Mouse (Mus musculus) limb, embryonic 12.5 days (tissue): ENCODE data around the gene Oat. TPM values are rescaled to one million over a fixed set of nuclear protein-coding genes. Genes with fewer than 3 reads are reported as not detected.

ENCODE experiments used
- ATAC-seq: fragments of 200-750 bp; cut with Nextera tagmentation; 2 replicates; pipeline ENCODE4 v1.8.0; 2017; ENCODE audit warnings: low read depth, moderate TSS enrichment; ENCODE audit not compliant: insufficient number of reproducible peaks, insufficient read depth, low FRiP score, low TSS enrichment
- H3K27ac ChIP-seq: fragments of 300-500 bp; sonication (generic); 2 replicates; pipeline ENCODE4 v1.5.1; 2016; ENCODE audit warnings: mild to moderate bottlenecking, moderate library complexity
- H3K27me3 ChIP-seq: fragments of 300-500 bp; sonication (generic); 2 replicates; pipeline ENCODE4 v1.6.1; 2016; ENCODE audit warnings: mild to moderate bottlenecking, moderate library complexity
- H3K36me3 ChIP-seq: fragments of 300-500 bp; sonication (generic); 2 replicates; pipeline ENCODE4 v1.6.1; 2016; ENCODE audit warnings: mild to moderate bottlenecking, moderate library complexity
- H3K4me1 ChIP-seq: fragments of 300-500 bp; sonication (generic); replicated peaks from 2 replicates; pipeline ENCODE4 v1.6.1; 2016
- H3K4me2 ChIP-seq: fragments of 300-500 bp; sonication (generic); 2 replicates; pipeline ENCODE4 v1.6.1; 2016; ENCODE audit warnings: mild to moderate bottlenecking, moderate library complexity
- H3K4me3 ChIP-seq: fragments of 300-500 bp; sonication (generic); replicated peaks from 2 replicates; pipeline ENCODE4 v1.5.1; 2016; ENCODE audit warnings: mild to moderate bottlenecking
- H3K9ac ChIP-seq: fragments of 300-500 bp; sonication (generic); replicated peaks from 2 replicates; pipeline ENCODE4 v1.6.1; 2016; ENCODE audit warnings: mild to moderate bottlenecking, moderate library complexity
- H3K9me3 ChIP-seq: fragments of 300-500 bp; sonication (generic); 2 replicates; pipeline ENCODE4 v1.6.1; 2016; ENCODE audit warnings: mild to moderate bottlenecking, moderate library complexity
- WGBS: fragments of 180-500 bp; shearing (Covaris S2); methylation state at CpG from one replicate; pipeline ENCODE4 v1.1.7; 2016; 5-methylcytosine and 5-hydroxymethylcytosine counted together
- polyA plus RNA-seq: library from polyadenylated mRNA; unstranded; fragments of >200 nt; fragmentation: Nextera tagmentation; extraction: Ambion mirVana; gene quantifications from 2 replicates; pipeline ENCODE4 v1.2.1, GENCODE M21; 2016

Oat gene
- 138 and 144 TPM in 2 replicates for polyA plus RNA-seq

- Histone ChIP-seq H3K27me3 (no peaks in the 10 kb centered on the region), H3K4me1 (peaks cover 26% of the 10 kb centered on the region), H3K27ac (peak within 1 kb of the TSS; percentile 95), H3K36me3 (no peaks in the 10 kb centered on the region), H3K4me2 (peak within 1 kb of the TSS; percentile 69), H3K4me3 (peak within 1 kb of the TSS; percentile 73), H3K9ac (peak within 1 kb of the TSS; percentile 85), H3K9me3 (peaks cover 3% of the 10 kb centered on the region; the same call in 1 of the 2 replicates)
- ATAC-seq = peak; percentile 91
- under 1% methylated on average over 49 of the region's 49 CpGs for WGBS
These were observed at the start of gene Oat for GRCm38 (mm10) chr7:132576116-132576650. Gene Oat (minus strand): TSS chr7:132576398.

DNA sequence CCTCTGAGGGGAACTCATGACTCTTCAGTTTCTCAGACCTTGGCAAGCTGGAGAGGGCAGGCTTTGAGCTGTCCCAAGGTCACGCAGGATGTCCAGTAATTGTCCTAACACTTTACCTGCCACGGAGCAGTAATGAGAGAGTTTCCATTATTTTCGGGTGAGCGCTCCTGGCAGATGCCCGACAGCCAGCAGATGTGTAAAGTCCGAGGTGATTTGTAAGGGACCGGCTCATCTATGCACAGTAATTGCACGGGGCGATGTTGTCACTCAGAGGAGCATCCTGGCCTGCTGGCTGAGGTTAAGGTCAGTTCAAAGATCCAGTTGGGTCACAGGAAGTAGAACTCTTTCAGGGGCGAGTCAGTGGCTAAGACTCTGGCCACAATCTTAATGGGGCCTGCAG, 48.0 kb upstream of the Oat start:
- H3K4me2 ChIP-seq = no peak overlapping the region
- no peak for ATAC-seq
- no peaks in the 10 kb centered on the region for H3K27me3 ChIP-seq
- no peaks in the 10 kb centered on the region for H3K36me3 ChIP-seq
- H3K4me3 ChIP-seq = no peak overlapping the region
- H3K27ac ChIP-seq = no peak overlapping the region
- 78% methylated on average over 10 of the region's 10 CpGs for WGBS
- H3K9me3 ChIP-seq = no peaks in the 10 kb centered on the region
- H3K9ac ChIP-seq = no peak overlapping the region
- no peaks in the 10 kb centered on the region for H3K4me1 ChIP-seq

GRCm38 (mm10) chr7:132619975-132620918, 44.0 kb upstream of the Oat start:
- Histone ChIP-seq H3K4me3 (no peak overlapping the region), H3K9ac (no peak overlapping the region), H3K36me3 (no peaks in the 10 kb centered on the region), H3K4me2 (no peak overlapping the region), H3K27ac (no peak overlapping the region), H3K27me3 (0 out of 2 replicates have a peak, but pooled peaks cover 5% of the 10 kb centered on the region), H3K4me1 (peaks cover 13% of the 10 kb centered on the region), H3K9me3 (no peaks in the 10 kb centered on the region)
- 91% methylated on average over 15 of the region's 15 CpGs for WGBS
- no peak for ATAC-seq

DNA sequence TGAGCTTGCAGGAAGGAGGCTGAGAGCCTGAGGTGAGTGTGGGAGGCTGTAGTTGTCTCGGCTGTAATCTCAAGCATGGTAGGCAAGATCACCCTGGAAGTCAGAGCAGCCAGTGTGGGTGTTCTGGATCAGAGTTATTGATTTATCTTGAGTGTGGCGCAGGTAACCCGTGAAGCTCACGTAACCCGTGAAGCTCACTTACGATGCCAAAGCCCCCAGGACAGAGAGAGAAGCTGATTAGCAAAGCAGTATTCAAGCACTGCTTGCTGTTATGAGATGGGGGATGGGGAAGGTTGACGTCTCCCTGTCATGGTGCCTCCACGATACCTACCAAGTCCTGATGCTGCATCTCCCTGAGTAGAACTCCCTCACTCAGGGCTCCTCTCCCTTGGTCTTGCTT, 43.4 kb upstream of the Oat start:
- H3K27me3 ChIP-seq = 0 out of 2 replicates have a peak, but pooled peaks cover 5% of the 10 kb centered on the region
- no peak for ATAC-seq
- H3K36me3 ChIP-seq = no peaks in the 10 kb centered on the region
- no peak overlapping the region for H3K4me2 ChIP-seq
- no peak overlapping the region for H3K4me3 ChIP-seq
- 88% methylated on average over 8 of the region's 8 CpGs for WGBS
- no peaks in the 10 kb centered on the region for H3K9me3 ChIP-seq
- H3K27ac ChIP-seq = no peak overlapping the region
- H3K4me1 ChIP-seq = peaks cover 19% of the 10 kb centered on the region
- H3K9ac ChIP-seq = no peak overlapping the region

- Histone ChIP-seq H3K4me2 (no peak overlapping the region), H3K27me3 (0 out of 2 replicates have a peak, but pooled peaks cover 5% of the 10 kb centered on the region), H3K4me1 (peaks cover 29% of the 10 kb centered on the region), H3K9me3 (no peaks in the 10 kb centered on the region), H3K4me3 (no peak overlapping the region), H3K36me3 (no peaks in the 10 kb centered on the region), H3K27ac (no peak overlapping the region), H3K9ac (no peak overlapping the region)
- WGBS = 85% methylated on average over 5 of the region's 5 CpGs
- no peak for ATAC-seq
These were observed 40.9 kb upstream of the Oat start for GRCm38 (mm10) chr7:132617021-132617564.

GRCm38 (mm10) chr7:132616391-132616790, 40.2 kb upstream of the Oat start:
- Histone ChIP-seq H3K4me3 (no peak overlapping the region), H3K27ac (no peak overlapping the region), H3K9me3 (no peaks in the 10 kb centered on the region), H3K36me3 (no peaks in the 10 kb centered on the region), H3K4me2 (no peak overlapping the region), H3K4me1 (peaks cover 29% of the 10 kb centered on the region), H3K27me3 (0 out of 2 replicates have a peak, but pooled peaks cover 5% of the 10 kb centered on the region), H3K9ac (no peak overlapping the region)
- WGBS = 20% methylated on average over 6 of the region's 6 CpGs
- no peak for ATAC-seq

GRCm38 (mm10) chr7:132615346-132615745, 39.1 kb upstream of the Oat start:
- Histone ChIP-seq H3K27me3 (0 out of 2 replicates have a peak, but pooled peaks cover 5% of the 10 kb centered on the region), H3K4me1 (peaks cover 29% of the 10 kb centered on the region), H3K27ac (no peak overlapping the region), H3K9me3 (no peaks in the 10 kb centered on the region), H3K36me3 (no peaks in the 10 kb centered on the region), H3K9ac (no peak overlapping the region), H3K4me2 (no peak overlapping the region), H3K4me3 (no peak overlapping the region)
- 9% methylated on average over 3 of the region's 3 CpGs for WGBS
- no peak for ATAC-seq

GRCm38 (mm10) chr7:132611530-132611929, 35.3 kb upstream of the Oat start:
- H3K27me3 ChIP-seq = 0 out of 2 replicates have a peak, but pooled peaks cover 2% of the 10 kb centered on the region
- H3K4me2 ChIP-seq = no peak overlapping the region
- no peaks in the 10 kb centered on the region for H3K36me3 ChIP-seq
- ATAC-seq = no peak
- no peaks in the 10 kb centered on the region for H3K9me3 ChIP-seq
- peaks cover 30% of the 10 kb centered on the region for H3K4me1 ChIP-seq
- 97% methylated on average over 8 of the region's 8 CpGs for WGBS
- no peak overlapping the region for H3K27ac ChIP-seq
- H3K9ac ChIP-seq = no peak overlapping the region
- no peak overlapping the region for H3K4me3 ChIP-seq

GRCm38 (mm10) chr7:132610468-132611318, 34.5 kb upstream of the Oat start, which contains the start of gene Lhpp:
Gene Lhpp (plus strand): TSS chr7:132610638.
- Histone ChIP-seq H3K4me1 (peaks cover 23% of the 10 kb centered on the region), H3K9me3 (no peaks in the 10 kb centered on the region), H3K27me3 (peaks cover 6% of the 10 kb centered on the region; the same call in 1 of the 2 replicates), H3K4me2 (peak within 1 kb of the TSS; percentile 64), H3K9ac (peak within 1 kb of the TSS; percentile 61), H3K27ac (peak within 1 kb of the TSS; percentile 14; the same call in 1 of the 2 replicates), H3K36me3 (no peaks in the 10 kb centered on the region), H3K4me3 (peak within 1 kb of the TSS; percentile 61)
- WGBS = 7% methylated on average over 44 of the region's 44 CpGs
- peak; percentile 70; the same call in 1 of the 2 replicates for ATAC-seq

- no peak for ATAC-seq
- peaks cover 13% of the 10 kb centered on the region; the same call in 1 of the 2 replicates for H3K27me3 ChIP-seq
- H3K9ac ChIP-seq = no peak overlapping the region; the same call in 1 of the 2 replicates
- peaks cover 12% of the 10 kb centered on the region for H3K4me1 ChIP-seq
- no peak overlapping the region for H3K4me2 ChIP-seq
- WGBS = 91% methylated on average over 4 of the region's 4 CpGs
- H3K27ac ChIP-seq = no peak overlapping the region
- no peaks in the 10 kb centered on the region for H3K36me3 ChIP-seq
- no peak overlapping the region for H3K4me3 ChIP-seq
- H3K9me3 ChIP-seq = no peaks in the 10 kb centered on the region
These were observed 32.3 kb upstream of the Oat start for GRCm38 (mm10) chr7:132608316-132609020.
